Mouse (Mus musculus) telencephalon, adult 2 months (tissue): Measurements from ENCODE around the gene Mon2.

Source experiments
- DNase-seq: peaks from one replicate; pipeline ENCODE4 v3.0.0-alpha.2; 2011; ENCODE audit warnings: low read depth, low spot score

The Mon2 gene

GRCm38 (mm10) chr10:123076245-123077023 is at the start of gene Mon2:
Mon2 (minus strand) TSS chr10:123076505.
- peak; percentile 93 for DNase-seq

DNA sequence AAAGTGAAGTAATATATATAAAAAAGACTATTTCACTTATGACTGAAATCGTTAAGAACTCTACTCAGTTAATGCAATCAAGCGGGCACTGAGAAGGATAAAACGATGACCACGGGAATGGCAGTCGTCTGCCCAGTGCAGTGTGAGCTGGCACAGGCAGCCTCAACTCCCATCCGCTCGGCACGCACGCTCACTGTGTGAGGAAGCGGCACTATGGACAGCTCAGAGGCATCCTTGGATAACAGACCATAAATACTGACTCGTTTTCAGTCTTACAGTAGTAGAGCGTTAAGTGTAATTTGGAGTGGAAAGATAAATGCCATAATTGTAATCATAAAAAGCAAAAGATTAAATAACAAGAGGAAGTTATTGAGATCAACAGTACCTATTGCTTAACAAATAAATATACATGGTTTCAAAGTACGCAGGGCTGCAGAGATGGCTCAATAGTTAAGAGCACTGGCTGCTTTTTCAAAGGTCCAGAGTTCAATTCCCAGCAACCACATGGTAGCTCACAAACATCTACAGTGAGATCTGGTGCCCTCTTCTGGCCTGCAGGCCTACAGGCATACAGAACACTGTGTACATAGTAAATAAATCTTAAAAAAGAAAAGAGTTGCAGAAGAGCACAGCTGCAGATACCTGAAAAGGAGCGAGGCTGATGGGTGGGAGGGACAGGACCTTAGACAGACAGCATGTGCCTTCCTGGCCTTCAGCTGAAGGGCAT is 44.5 kb upstream of the Mon2 start:
- DNase-seq: no peak

DNA sequence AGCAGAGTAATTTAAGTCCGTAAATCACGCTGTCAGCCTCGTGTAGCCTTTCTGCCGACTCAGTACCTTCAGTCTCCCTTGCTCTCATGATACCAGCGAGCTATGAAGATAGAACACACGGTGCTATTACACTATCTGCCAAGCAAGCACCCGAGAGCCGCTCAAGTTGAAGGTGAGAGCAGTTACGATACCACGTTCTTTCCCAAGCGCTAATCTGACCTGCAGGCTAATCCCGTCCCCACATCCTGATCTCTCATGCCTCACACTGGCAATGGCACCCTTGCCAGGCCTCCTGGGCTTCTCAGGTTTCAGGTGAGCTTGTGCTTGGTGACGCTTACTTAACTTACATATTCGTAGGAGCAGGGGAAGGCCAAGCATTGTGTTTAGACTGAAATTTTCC is 40.6 kb upstream of the Mon2 start:
- no peak for DNase-seq

- DNase-seq: no peak
Measured at GRCm38 (mm10) chr10:123113466-123113865, 37.2 kb upstream of the Mon2 start.

DNA sequence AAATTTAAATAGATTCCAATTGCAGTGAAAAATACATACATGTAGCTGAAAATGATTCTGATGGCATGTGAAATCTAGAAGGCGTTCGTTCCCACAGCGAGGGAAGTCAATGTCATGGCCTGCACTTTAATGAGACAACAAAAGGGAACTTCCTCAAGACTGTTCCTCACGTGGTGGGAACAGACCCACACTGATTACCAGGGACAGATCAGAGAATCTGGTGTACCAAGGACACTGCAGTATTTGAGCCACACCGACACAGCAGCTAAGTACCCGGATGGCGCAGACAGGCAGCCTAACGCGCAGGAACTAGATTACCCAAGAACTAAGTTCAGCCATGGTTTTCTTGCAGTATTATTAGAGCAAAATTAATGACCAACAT is 36.5 kb upstream of the Mon2 start:
- no peak for DNase-seq

GRCm38 (mm10) chr10:123112056-123112786 is 35.9 kb upstream of the Mon2 start:
- no peak for DNase-seq

DNA sequence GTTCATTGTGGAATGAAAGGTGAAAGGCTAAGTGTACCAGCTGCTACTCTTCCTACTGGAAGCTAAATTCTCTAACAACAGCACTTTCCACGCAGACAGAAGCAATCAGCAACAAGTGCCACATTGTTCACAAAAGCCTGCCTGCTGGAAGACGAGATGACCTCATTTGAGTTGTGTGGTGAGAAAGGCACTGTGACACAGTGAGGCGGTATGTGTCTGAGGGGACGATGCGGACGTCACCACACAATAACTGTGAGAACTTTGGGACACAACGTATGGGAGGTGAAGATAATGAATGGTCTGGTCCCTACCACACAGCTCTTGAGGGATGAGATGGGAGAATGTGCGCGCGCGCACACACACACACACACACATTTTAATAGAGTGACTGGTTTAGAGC is 34.2 kb upstream of the Mon2 start:
- DNase-seq: no peak

DNA sequence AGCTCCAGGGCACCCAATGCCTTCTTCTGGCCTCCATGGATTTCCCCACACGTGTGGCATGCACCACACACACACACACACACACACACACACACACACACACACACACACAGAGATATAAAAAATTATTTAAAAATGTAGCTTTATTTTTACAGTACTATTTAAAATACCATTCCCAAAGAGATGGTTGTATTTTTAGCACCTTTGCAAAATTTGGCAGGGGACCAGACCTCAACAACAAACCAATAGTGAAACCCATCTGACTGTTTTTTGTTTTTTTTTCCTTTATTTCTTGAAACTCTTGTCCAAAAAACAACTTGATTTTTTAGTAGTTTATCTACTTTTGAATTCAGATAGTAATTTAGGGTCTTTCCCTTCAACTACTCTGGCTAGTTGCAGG is 32.2 kb upstream of the Mon2 start:
- no peak for DNase-seq

GRCm38 (mm10) chr10:123108121-123108520 is 31.8 kb upstream of the Mon2 start:
- no peak for DNase-seq

DNA sequence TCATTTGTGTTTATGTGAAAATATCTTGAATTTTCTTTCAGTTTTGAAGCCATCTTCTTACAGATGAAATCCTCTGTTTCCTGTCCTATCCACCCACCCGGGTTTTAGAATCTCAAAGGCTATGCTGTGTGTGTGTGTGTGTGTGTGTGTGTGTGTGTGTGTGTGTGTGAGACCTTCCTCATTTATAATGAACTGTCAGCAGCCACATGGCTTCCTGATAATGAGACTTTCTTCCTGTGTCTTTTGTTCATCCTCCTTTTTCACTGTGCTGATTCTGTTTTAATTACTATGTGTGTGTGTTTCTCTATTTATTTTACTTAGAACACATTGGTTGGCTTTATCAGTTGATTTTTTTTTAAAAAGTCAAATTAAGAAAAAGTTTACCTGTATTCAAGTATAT is 25.0 kb upstream of the Mon2 start:
- no peak for DNase-seq

GRCm38 (mm10) chr10:123100584-123100983 is 24.3 kb upstream of the Mon2 start:
- no peak for DNase-seq

- no peak for DNase-seq
Measured at GRCm38 (mm10) chr10:123094504-123094903, 18.2 kb upstream of the Mon2 start.

GRCm38 (mm10) chr10:123092577-123092976 is 16.3 kb upstream of the Mon2 start:
- no peak for DNase-seq

GRCm38 (mm10) chr10:123091737-123092136 is 15.4 kb upstream of the Mon2 start:
- no peak for DNase-seq

- no peak for DNase-seq
Measured at GRCm38 (mm10) chr10:123089425-123089930, 13.2 kb upstream of the Mon2 start.

GRCm38 (mm10) chr10:123086847-123087246 is 10.5 kb upstream of the Mon2 start:
- no peak for DNase-seq

DNA sequence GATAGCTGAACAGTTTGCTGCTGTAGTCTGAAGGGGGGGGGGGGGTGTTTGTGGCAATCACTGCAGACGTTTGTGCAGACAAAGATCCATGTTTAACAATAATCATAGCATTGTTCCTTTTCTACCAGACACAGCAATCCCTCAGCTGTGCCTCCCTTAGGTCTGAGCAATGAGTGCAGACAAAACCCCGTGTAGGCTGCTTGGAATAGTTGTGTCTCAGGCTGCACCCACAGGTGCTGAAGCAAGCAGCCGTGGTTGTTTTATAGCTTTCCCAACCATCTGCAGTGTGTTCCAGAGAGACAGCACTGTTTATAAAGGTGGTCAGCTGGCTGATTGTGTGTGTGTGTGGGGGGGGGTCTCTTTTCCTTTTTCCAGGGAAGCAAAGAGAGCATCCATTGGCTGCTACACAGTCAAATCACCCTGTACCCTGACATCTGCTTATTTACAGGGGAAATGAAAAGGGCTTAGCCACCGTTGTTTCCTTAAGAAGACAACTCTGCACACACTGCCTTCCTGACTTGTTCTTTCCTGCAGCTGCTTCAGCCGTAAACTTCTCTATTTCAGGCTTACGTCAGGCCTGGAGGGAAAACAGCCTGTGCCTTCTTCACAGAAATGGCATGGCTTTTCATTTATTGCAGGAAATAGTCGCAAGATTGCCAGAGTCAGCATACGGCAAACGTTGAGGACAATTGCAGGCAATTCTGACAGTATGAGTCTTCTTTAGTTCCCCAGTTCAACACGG is 8.8 kb upstream of the Mon2 start:
- DNase-seq: no peak

GRCm38 (mm10) chr10:123084307-123084706 is 8.0 kb upstream of the Mon2 start:
- no peak for DNase-seq

- no peak for DNase-seq
Measured at GRCm38 (mm10) chr10:123075751-123076242, 508 bp downstream of the Mon2 start.

DNA sequence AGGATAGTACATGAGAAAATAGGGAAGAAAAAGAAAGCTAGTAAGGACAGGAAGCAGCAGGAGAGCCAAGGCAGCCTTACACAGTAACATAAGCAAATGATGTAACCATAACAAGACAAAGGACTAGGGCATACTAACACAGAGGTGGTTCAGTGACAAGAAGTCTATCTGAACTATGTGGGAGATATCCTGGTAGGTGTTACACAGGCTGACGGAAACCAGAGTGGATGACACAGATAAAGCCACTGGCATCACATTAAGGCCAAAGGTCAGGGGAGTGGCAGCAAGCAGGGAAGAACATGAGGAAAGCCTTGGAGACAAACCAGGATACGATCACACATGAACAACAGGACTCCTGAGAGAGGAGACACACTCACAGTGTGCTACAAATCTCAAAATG is 4.3 kb downstream of the Mon2 start:
- no peak for DNase-seq

DNA sequence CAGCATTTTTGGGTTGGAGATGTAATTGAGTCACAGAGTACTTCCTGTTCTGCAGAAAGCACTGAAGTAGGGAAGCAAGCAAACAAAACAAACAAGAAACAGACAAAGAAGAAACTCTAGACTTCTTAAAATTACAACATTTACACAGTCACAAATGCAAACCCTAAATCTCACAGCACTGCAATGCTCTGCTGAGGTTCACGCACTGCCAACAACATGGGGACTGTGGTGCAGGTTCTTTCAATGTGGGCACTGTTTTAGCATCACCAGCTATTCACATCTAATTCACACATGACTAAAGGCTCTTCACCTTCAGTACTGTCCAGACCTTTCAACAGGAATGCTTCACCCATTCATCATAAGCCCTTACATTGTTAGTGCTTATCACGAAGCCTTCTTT is 13.3 kb downstream of the Mon2 start:
- DNase-seq: no peak
